Mouse (Mus musculus) mouse embryonic stem cell (cell line): Measurements from ENCODE around the gene Cfap65.

ENCODE experiments used
- in situ Hi-C, 2 experiments: fragments of 300-500 bp; cut with MboI; formaldehyde crosslinking; loops; 1 replicate in 1 of 2; 3 replicates in 1 of 2; pipeline ENCODE4 v1.14.3; 2019 to 2020; ENCODE audit warnings: low sequenced_read_pairs in 2 of 2, low pct_unique_long_range_greater_than_20kb in 1 of 2, mixed read lengths in 1 of 2; ENCODE audit not compliant: unreplicated experiment in 1 of 2

Cfap65 gene

DNA sequence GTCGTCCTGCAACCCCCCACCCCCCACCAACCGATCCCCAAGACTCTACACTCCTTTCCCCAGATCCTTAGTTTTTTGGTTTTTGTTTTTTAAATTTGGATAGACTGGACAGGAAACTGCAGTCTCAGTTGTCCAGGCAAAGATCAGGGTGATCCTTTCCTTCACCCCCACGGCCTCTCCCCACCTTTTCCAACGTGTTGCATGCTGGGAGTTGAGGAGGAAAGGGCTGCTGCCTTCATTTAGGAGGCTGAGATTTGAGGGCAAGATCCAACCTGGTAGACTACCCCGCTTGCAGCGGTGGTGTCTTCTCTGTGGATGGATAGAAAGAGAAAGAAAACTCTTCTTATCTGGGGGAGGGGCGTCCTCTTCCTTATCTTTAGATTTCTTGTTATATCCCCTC is 78.6 kb downstream of the Cfap65 start:
- in situ Hi-C loops: no loop called here

- in situ Hi-C loops: no loop called here
Observed at GRCm38 (mm10) chr1:74856439-74856720, 79.0 kb downstream of the Cfap65 start.

DNA sequence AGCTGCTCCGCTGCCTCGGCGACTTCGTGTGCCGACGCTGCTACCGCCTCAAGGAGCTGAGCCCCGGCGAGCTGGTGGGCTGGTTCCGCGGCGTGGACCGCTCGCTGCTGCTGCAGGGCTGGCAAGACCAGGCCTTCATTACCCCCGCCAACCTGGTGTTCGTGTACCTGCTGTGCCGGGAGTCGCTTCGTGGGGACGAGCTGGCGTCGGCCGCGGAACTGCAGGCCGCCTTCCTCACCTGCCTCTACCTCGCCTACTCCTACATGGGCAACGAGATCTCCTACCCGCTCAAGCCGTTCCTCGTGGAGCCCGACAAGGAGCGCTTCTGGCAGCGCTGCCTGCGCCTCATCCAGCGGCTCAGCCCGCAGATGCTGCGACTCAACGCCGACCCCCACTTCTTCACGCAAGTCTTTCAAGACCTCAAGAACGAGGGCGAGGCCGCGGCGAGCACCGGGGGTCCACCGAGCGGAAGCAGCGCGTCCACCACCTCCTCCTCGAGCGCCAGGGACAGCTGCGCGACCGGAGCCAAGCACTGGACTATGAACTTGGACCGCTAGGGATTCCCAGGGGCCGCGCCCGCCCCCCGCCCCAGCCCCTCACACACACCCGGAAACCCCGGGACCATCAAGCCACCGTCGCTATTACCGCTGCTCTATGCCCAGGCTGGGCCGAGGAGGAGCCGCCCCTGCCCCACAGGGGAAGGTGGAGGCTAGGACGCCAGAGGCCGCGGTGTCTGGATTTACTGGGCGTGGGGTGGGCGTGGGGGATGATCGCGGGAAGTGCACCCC is 79.6 kb downstream of the Cfap65 start:
- in situ Hi-C loops: no loop called here

- in situ Hi-C loops: no loop called here
Observed at GRCm38 (mm10) chr1:74855156-74855555, 80.2 kb downstream of the Cfap65 start.

DNA sequence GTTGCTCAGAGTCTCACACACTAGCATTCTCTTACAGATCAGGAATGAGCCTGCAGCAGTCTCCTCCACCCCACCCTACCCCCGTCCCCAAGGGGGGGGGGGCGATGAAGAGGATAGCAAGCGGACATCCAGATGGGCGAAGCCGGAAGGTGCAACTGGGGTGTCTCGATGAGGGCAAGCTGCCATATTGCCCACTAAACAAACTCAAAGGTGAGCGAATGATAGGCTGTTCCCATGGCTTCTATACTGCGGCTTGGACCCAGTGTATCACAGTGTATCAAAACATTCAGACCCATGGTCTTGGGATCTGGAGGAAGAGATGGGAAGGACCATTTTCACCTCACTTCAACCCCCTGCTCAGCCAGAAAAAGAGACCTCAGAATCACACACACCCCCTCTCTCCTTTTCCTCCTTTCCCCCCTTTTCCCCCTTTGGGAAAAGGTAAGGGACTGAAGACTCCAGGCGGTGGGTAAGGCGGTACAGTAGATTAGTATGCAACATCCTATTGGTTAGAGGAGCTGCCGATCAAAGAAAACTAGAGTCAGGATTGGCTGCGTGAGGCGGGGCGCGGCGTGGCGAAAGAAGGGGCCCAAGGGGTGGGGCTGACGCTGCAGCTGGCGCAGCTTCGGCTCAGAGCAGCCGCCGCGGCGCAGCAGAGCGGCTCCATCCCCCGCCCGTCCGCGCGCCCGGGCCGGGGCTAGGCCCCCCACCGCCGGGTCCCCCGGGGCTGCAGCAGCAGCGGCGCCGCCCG is 80.9 kb downstream of the Cfap65 start, which contains the start of gene Cdk5r2:
Gene Cdk5r2 (plus strand): TSS at position 629 of the 751 bp plus-strand sequence.
- in situ Hi-C loops: no loop called here
